Mouse (Mus musculus) hindbrain, embryonic 15.5 days (tissue): ENCODE data around the gene Col2a1. TPM values are rescaled to one million over a fixed set of nuclear protein-coding genes. Genes with fewer than 3 reads are reported as not detected.

Source experiments
- ATAC-seq: fragments of 200-750 bp; cut with Nextera tagmentation; 2 replicates; pipeline ENCODE4 v1.8.0; 2017; ENCODE audit warnings: low read depth, moderate number of reproducible peaks, moderate TSS enrichment; ENCODE audit not compliant: low FRiP score
- H3K27ac ChIP-seq: fragments of 300-500 bp; sonication (generic); replicated peaks from 2 replicates; pipeline ENCODE4 v1.5.1; 2015; ENCODE audit warnings: mild to moderate bottlenecking, inconsistent platforms
- H3K27me3 ChIP-seq: fragments of 300-500 bp; sonication (generic); 2 replicates; pipeline ENCODE4 v1.6.1; 2015; ENCODE audit warnings: control low read depth, inconsistent platforms
- H3K36me3 ChIP-seq: fragments of 300-500 bp; sonication (generic); 2 replicates; pipeline ENCODE4 v1.6.1; 2015; ENCODE audit warnings: control low read depth, inconsistent platforms
- H3K4me1 ChIP-seq: fragments of 300-500 bp; sonication (generic); replicated peaks from 2 replicates; pipeline ENCODE4 v1.6.1; 2015; ENCODE audit warnings: control low read depth, inconsistent platforms
- H3K4me2 ChIP-seq: fragments of 300-500 bp; sonication (generic); 2 replicates; pipeline ENCODE4 v1.6.1; 2015; ENCODE audit warnings: moderate library complexity, mild to moderate bottlenecking, inconsistent platforms
- H3K4me3 ChIP-seq: fragments of 300-500 bp; sonication (generic); 2 replicates; pipeline ENCODE4 v1.5.1; 2015; ENCODE audit warnings: mild to moderate bottlenecking, inconsistent platforms
- H3K9ac ChIP-seq: fragments of 300-500 bp; sonication (generic); 2 replicates; pipeline ENCODE4 v1.6.1; 2015; ENCODE audit warnings: inconsistent platforms
- H3K9me3 ChIP-seq: fragments of 300-500 bp; sonication (generic); 2 replicates; pipeline ENCODE4 v1.6.1; 2016; ENCODE audit warnings: control low read depth, inconsistent platforms
- WGBS: fragments of 180-500 bp; shearing (Covaris S2); methylation state at CpG from one replicate; pipeline ENCODE4 v1.1.7; 2015; 5-methylcytosine and 5-hydroxymethylcytosine counted together
- polyA plus RNA-seq: library from polyadenylated mRNA; unstranded; fragments of >200 nt; fragmentation: Nextera tagmentation; extraction: Ambion mirVana; gene quantifications from 2 replicates; pipeline ENCODE4 v1.2.1, GENCODE M21; 2015

Gene Col2a1
- polyA plus RNA-seq, 1 experiment from 2014 or later, result 33.9 TPM

GRCm38 (mm10) chr15:98001321-98002112 is 3.0 kb downstream of the Col2a1 start:
- peaks cover 72% of the 10 kb centered on the region for H3K4me1 ChIP-seq
- WGBS, result 2% methylated on average over 36 of the region's 37 CpGs
- H3K27me3 ChIP-seq, result peaks cover 45% of the 10 kb centered on the region

GRCm38 (mm10) chr15:97999991-98000390 is 4.5 kb downstream of the Col2a1 start:
- Histone ChIP-seq H3K27ac (no peak overlapping the region), H3K9ac (no peak overlapping the region), H3K27me3 (peaks cover 31% of the 10 kb centered on the region), H3K4me2 (no peak overlapping the region), H3K4me3 (no peak overlapping the region), H3K4me1 (peaks cover 80% of the 10 kb centered on the region), H3K9me3 (no peaks in the 10 kb centered on the region), H3K36me3 (no peaks in the 10 kb centered on the region)
- 7% methylated on average over 7 of the region's 7 CpGs for WGBS
- ATAC-seq, result no peak

More at GRCm38 (mm10) chr15:98001321-98002112, 3.0 kb downstream of the Col2a1 start:
- no peak for ATAC-seq
- Histone ChIP-seq H3K27ac (peak overlapping the region; percentile 68), H3K36me3 (no peaks in the 10 kb centered on the region), H3K4me3 (peak overlapping the region; percentile 45), H3K9me3 (no peaks in the 10 kb centered on the region), H3K9ac (peak overlapping the region; percentile 19), H3K4me2 (peak overlapping the region; percentile 76)

DNA sequence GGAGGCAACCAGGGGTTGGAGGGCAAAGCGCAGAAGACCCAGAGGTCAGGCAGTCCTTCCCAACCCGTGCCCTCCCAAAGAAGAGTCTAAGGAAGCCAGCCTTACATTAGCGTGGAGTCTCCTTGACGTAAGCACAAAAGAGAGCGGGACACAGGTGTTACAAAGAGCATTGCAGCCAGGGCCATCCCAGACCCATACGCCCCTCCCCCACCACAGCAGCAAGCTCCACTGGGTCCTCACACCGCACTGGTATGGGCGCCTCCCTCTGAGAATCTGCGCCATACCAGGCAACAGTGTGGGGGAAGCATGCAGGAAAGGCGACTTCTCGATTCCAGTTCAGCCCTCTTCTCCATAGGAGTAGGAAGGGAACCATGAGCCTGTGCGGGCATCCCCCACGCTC is 4.9 kb downstream of the Col2a1 start:
- WGBS, result 24% methylated on average over 13 of the region's 13 CpGs
- Histone ChIP-seq H3K9me3 (no peaks in the 10 kb centered on the region), H3K36me3 (no peaks in the 10 kb centered on the region), H3K27me3 (peaks cover 26% of the 10 kb centered on the region; the same call in 1 of the 2 replicates), H3K27ac (no peak overlapping the region), H3K4me1 (peaks cover 77% of the 10 kb centered on the region), H3K4me2 (no peak overlapping the region), H3K9ac (no peak overlapping the region), H3K4me3 (no peak overlapping the region)
- ATAC-seq, result no peak

- Histone ChIP-seq H3K4me1 (peaks cover 70% of the 10 kb centered on the region), H3K4me3 (no peak overlapping the region), H3K9me3 (no peaks in the 10 kb centered on the region), H3K27me3 (0 out of 2 replicates have a peak, but pooled peaks cover 9% of the 10 kb centered on the region), H3K9ac (no peak overlapping the region), H3K4me2 (no peak overlapping the region), H3K36me3 (no peaks in the 10 kb centered on the region), H3K27ac (peak overlapping the region; percentile 43; the same call in 1 of the 2 replicates)
- peak; percentile 36; the same call in 1 of the 2 replicates for ATAC-seq
- WGBS, result 55% methylated on average over 13 of the region's 13 CpGs
These were observed 7.7 kb downstream of the Col2a1 start for GRCm38 (mm10) chr15:97996716-97997256.

DNA sequence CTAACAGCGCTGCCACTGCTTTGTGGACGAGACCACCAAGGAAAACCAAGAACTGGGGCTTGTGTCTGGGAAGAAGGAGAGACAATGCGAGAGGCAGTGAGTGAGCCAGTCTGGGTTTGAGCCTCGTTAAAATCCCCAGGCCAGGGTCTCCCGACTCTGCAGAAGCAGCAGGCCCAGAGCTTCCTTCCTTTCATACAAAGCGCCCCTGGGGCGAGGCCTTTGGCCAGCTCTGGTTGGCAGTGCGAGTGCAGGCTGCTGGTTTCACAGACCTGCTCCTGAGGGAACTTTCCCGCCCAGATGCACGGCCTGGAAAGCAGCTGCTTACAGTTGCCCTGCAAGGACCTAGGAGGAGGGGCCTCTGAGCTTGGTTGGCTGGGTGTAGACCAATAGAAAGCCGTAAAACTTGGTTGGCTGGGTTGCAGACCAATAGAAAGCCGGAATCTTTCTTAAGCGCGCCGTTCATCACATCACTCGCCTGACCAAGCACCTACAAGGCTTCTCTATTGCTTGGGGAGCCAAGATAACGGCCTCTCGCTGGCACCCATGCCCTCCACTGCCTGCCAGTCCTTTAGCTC is 11.7 kb downstream of the Col2a1 start:
- H3K27me3 ChIP-seq, result no peaks in the 10 kb centered on the region
- H3K4me1 ChIP-seq, result peaks cover 72% of the 10 kb centered on the region
- H3K9me3 ChIP-seq, result no peaks in the 10 kb centered on the region
- ATAC-seq, result peak; percentile 94
- H3K4me3 ChIP-seq, result peak overlapping the region; percentile 29
- H3K9ac ChIP-seq, result peak overlapping the region; percentile 48
- WGBS, result 1% methylated on average over 18 of the region's 18 CpGs
- H3K4me2 ChIP-seq, result peak overlapping the region; percentile 55
- H3K36me3 ChIP-seq, result no peaks in the 10 kb centered on the region
- H3K27ac ChIP-seq, result peak overlapping the region; percentile 83

DNA sequence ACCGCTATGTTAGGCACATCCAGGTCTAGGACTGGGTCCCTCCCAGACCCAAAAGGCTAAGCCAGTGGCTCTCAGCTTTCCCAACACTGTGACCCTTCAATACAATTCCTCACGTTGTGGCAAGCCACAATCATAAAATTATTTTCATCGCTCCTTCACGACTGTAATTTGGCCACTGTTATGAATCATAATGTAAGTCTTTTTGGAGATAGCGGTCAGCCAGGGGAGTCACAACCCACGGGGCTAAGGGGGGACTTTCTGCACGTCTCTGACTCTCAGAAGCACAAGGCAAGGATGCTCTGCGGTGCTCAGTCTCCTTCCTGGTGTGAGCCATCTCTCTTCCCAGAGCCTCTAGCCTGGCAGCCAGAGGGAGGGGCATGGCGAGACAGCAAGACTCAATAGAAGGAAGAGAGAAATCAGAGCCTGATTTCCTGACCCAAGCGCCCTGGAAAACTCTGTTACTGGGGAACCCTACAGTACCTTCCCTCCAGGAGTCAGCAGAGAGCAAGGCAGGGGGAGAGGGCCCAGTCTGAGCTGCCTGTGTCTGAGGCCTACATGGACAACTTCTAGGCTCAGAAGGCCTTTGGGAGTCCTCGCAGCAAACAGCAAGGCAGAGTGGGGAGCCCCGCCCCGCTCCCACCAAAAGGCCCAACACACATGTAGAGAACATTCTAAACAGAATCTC is 12.3 kb downstream of the Col2a1 start:
- peaks cover 69% of the 10 kb centered on the region for H3K4me1 ChIP-seq
- 29% methylated on average over 13 of the region's 13 CpGs for WGBS
- no peaks in the 10 kb centered on the region for H3K27me3 ChIP-seq
- peak overlapping the region; percentile 55 for H3K4me2 ChIP-seq
- H3K4me3 ChIP-seq, result peak overlapping the region; percentile 29
- no peaks in the 10 kb centered on the region for H3K9me3 ChIP-seq
- peak; percentile 1; the same call in 1 of the 2 replicates for ATAC-seq
- H3K36me3 ChIP-seq, result no peaks in the 10 kb centered on the region
- peak overlapping the region; percentile 48; the same call in 1 of the 2 replicates for H3K9ac ChIP-seq
- peak overlapping the region; percentile 83 for H3K27ac ChIP-seq

DNA sequence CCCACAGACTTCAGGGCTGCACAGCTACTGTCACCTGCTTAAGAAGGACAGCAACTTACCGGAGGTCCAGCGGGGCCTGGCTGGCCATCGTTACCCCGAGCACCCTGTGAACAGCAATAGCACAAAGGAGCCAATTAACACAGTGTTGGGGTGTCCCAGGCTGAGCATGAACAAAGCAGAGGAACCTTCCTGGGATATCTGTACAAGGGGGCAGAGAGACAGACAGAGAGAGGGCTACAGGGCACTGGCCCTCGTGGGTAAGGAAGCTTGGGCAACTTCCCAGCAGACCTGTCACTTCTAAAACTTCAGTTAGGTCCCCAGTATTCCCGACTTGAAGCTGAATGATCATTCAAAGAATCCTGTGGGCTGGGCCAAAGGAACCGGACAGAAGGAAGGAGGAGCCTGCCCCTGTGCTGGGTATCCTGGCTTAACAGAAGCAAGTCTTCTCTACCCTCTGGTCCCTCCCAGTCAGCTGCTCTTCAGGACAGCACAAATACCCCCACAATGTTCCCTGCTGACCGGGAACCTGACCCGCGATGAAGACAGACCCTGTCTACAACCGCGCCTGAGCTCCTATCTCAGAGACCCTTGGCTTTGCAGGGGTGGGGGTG is 13.1 kb downstream of the Col2a1 start:
- Histone ChIP-seq H3K4me3 (no peak overlapping the region), H3K36me3 (no peaks in the 10 kb centered on the region), H3K27me3 (no peaks in the 10 kb centered on the region), H3K4me1 (peaks cover 61% of the 10 kb centered on the region), H3K9ac (no peak overlapping the region), H3K27ac (no peak overlapping the region), H3K9me3 (no peaks in the 10 kb centered on the region), H3K4me2 (no peak overlapping the region)
- WGBS, result 13% methylated on average over 12 of the region's 12 CpGs
- no peak for ATAC-seq

GRCm38 (mm10) chr15:97990721-97991120 is 13.8 kb downstream of the Col2a1 start:
- H3K27ac ChIP-seq, result no peak overlapping the region
- no peak overlapping the region for H3K4me2 ChIP-seq
- no peak overlapping the region for H3K4me3 ChIP-seq
- H3K9me3 ChIP-seq, result no peaks in the 10 kb centered on the region
- ATAC-seq, result no peak
- H3K36me3 ChIP-seq, result no peaks in the 10 kb centered on the region
- no peaks in the 10 kb centered on the region for H3K27me3 ChIP-seq
- 14% methylated on average over 4 of the region's 4 CpGs for WGBS
- peaks cover 56% of the 10 kb centered on the region for H3K4me1 ChIP-seq
- no peak overlapping the region for H3K9ac ChIP-seq

DNA sequence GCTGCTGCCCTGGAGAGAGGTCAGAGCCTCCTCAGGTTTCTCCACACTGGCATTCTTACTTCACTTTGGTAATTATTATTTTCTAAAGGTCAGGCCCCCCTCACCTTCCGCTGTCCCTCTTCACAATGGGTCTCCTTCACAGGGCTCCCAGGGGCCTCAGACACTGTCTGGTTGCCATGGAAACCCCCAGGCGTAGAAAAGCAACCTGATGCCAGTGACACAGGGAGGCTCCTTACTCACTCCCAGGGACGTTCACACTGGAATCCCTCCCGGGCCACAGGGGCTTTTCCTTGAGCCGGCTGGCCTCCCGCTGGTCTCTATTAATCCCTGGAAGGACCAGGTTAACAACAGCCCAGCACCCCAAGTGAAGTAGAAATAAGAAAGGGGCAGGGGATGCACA is 14.4 kb downstream of the Col2a1 start:
- Histone ChIP-seq H3K9ac (peak overlapping the region; percentile 21; the same call in 1 of the 2 replicates), H3K4me3 (no peak overlapping the region)

DNA sequence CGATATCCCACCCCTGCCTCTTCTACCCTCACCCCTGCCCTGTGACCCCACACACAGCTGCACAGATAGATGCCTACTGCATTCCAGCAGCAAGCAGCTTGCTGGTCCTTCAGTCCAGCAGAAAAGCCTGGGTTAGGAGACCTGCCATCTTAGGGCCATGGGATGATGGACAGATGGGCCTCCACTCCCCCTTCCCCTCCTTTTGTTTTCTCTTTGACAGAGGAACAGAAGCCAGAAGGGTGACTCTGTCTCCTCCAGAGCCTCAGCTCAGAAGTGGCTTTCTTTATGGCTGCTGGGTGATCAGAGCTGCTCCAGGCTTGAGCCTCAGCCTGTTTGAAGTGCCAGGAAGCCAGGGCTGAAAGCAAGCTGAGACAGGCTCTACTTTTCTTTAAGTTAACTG is 15.0 kb downstream of the Col2a1 start:
- H3K27me3 ChIP-seq, result no peaks in the 10 kb centered on the region
- H3K4me3 ChIP-seq, result no peak overlapping the region
- 12% methylated on average over 1 of the region's 1 CpGs for WGBS
- H3K9ac ChIP-seq, result 0 out of 2 replicates have a peak overlapping the region, but pooled peaks have one; percentile 18
- ATAC-seq, result no peak
- H3K4me1 ChIP-seq, result peaks cover 49% of the 10 kb centered on the region
- H3K36me3 ChIP-seq, result no peaks in the 10 kb centered on the region
- H3K9me3 ChIP-seq, result no peaks in the 10 kb centered on the region
- H3K27ac ChIP-seq, result peak overlapping the region; percentile 67
- no peak overlapping the region for H3K4me2 ChIP-seq

More for the DNA sequence above, 14.4 kb downstream of the Col2a1 start:
- WGBS, result 1% methylated on average over 6 of the region's 6 CpGs
- no peaks in the 10 kb centered on the region for H3K36me3 ChIP-seq
- peak overlapping the region; percentile 37 for H3K4me2 ChIP-seq
- peaks cover 52% of the 10 kb centered on the region for H3K4me1 ChIP-seq
- H3K9me3 ChIP-seq, result no peaks in the 10 kb centered on the region
- no peak overlapping the region for H3K27ac ChIP-seq
- no peaks in the 10 kb centered on the region for H3K27me3 ChIP-seq
- no peak for ATAC-seq

GRCm38 (mm10) chr15:97981560-97981959 is 22.9 kb downstream of the Col2a1 start:
- H3K36me3 ChIP-seq, result no peaks in the 10 kb centered on the region; the same call in 1 of the 2 replicates

More at GRCm38 (mm10) chr15:97981560-97981959, 22.9 kb downstream of the Col2a1 start:
- WGBS, result 95% methylated on average over 6 of the region's 6 CpGs
- no peak overlapping the region for H3K4me3 ChIP-seq
- H3K27ac ChIP-seq, result no peak overlapping the region
- H3K4me1 ChIP-seq, result no peaks in the 10 kb centered on the region
- no peak for ATAC-seq
- H3K9ac ChIP-seq, result no peak overlapping the region
- H3K27me3 ChIP-seq, result no peaks in the 10 kb centered on the region
- no peaks in the 10 kb centered on the region for H3K9me3 ChIP-seq
- no peak overlapping the region for H3K4me2 ChIP-seq
